Mouse (Mus musculus): Measurements from ENCODE around the gene Ppme1.

- TF ChIP-seq TBP (IDR thresholded peaks at IDR 0.05; ENCODE audit: low read depth, low read length) (no peak), JUND (IDR thresholded peaks at IDR 0.05; ENCODE audit: low read depth, low read length) (no peak), EP300 (IDR thresholded peaks at IDR 0.05; ENCODE audit: low read depth in 1 of 2, low read length in 2 of 2) (no peak), USF2 (IDR thresholded peaks at IDR 0.05; ENCODE audit: borderline replicate concordance in 1 of 2, insufficient read depth in 1 of 2, low read depth in 1 of 2, low read length in 2 of 2) (no peak), TAL1 (IDR thresholded peaks at IDR 0.05; ENCODE audit: low read length) (no peak), POLR2A (IDR thresholded peaks at IDR 0.05; ENCODE audit: control insufficient read depth in 1 of 2, insufficient read depth in 1 of 2, low read depth in 1 of 2, low read length in 2 of 2, poor library complexity in 1 of 2) (no peak), MEF2A (IDR thresholded peaks at IDR 0.05; ENCODE audit: extremely low read depth, insufficient replicate concordance, low read depth, low read length, poor library complexity, severe bottlenecking) (no peak), HCFC1 (IDR thresholded peaks at IDR 0.05; ENCODE audit: low read depth, low read length) (no peak), ZNF384 (IDR thresholded peaks at IDR 0.05; ENCODE audit: low read depth, low read length) (no peak), MAX (IDR thresholded peaks at IDR 0.05; ENCODE audit: low read length) (no peak), GATA1 (IDR thresholded peaks at IDR 0.05; ENCODE audit: low read depth, low read length) (no peak)
Measured at GRCm38 (mm10) chr7:100309216-100309615, 62.9 kb downstream of the Ppme1 start.

Measured in MEL (cell line).